Mouse (Mus musculus): ENCODE results near the gene Camk2d.

Gene Camk2d

GRCm38 (mm10) chr3:126612748-126613509 lies 16.8 kb downstream of the Camk2d start:
- no peak for DNase-seq (ENCODE audit: low spot score)

- DNase-seq (ENCODE audit: low spot score): no peak
Measured at GRCm38 (mm10) chr3:126613510-126614128, 17.5 kb downstream of the Camk2d start.

- no peak for DNase-seq (ENCODE audit: low spot score)
Measured at GRCm38 (mm10) chr3:126615306-126615705, 19.2 kb downstream of the Camk2d start.

GRCm38 (mm10) chr3:126620152-126620551 lies 24.1 kb downstream of the Camk2d start:
- DNase-seq (ENCODE audit: low spot score): no peak

- DNase-seq (ENCODE audit: low spot score): no peak
Measured at GRCm38 (mm10) chr3:126622509-126622908, 26.4 kb downstream of the Camk2d start.

GRCm38 (mm10) chr3:126624994-126625763 lies 29.1 kb downstream of the Camk2d start:
- no peak for DNase-seq (ENCODE audit: low spot score)

- no peak for DNase-seq (ENCODE audit: low spot score)
Measured at GRCm38 (mm10) chr3:126625764-126626040, 29.6 kb downstream of the Camk2d start.

GRCm38 (mm10) chr3:126627968-126628367 lies 31.9 kb downstream of the Camk2d start:
- no peak for DNase-seq (ENCODE audit: low spot score)

GRCm38 (mm10) chr3:126628380-126628779 lies 32.3 kb downstream of the Camk2d start:
- no peak for DNase-seq (ENCODE audit: low spot score)

- no peak for DNase-seq (ENCODE audit: low spot score)
Measured at GRCm38 (mm10) chr3:126629040-126629439, 32.9 kb downstream of the Camk2d start.

- no peak for DNase-seq (ENCODE audit: low spot score)
Measured at GRCm38 (mm10) chr3:126630111-126630869, 34.2 kb downstream of the Camk2d start.

- DNase-seq (ENCODE audit: low spot score): no peak
Measured at GRCm38 (mm10) chr3:126631583-126631982, 35.5 kb downstream of the Camk2d start.

- DNase-seq (ENCODE audit: low spot score): no peak
Measured at GRCm38 (mm10) chr3:126632580-126632979, 36.5 kb downstream of the Camk2d start.

- DNase-seq (ENCODE audit: low spot score): no peak
Measured at GRCm38 (mm10) chr3:126634171-126634570, 38.1 kb downstream of the Camk2d start.

GRCm38 (mm10) chr3:126638259-126638658 lies 42.2 kb downstream of the Camk2d start:
- no peak for DNase-seq (ENCODE audit: low spot score)

- no peak for DNase-seq (ENCODE audit: low spot score)
Measured at GRCm38 (mm10) chr3:126639098-126639513, 43.0 kb downstream of the Camk2d start.

- no peak for DNase-seq (ENCODE audit: low spot score)
Measured at GRCm38 (mm10) chr3:126640443-126641251, 44.5 kb downstream of the Camk2d start.

- no peak for DNase-seq (ENCODE audit: low spot score)
Measured at GRCm38 (mm10) chr3:126641451-126641850, 45.3 kb downstream of the Camk2d start.

GRCm38 (mm10) chr3:126643071-126644010 lies 47.2 kb downstream of the Camk2d start:
- DNase-seq (ENCODE audit: low spot score): no peak

- no peak for DNase-seq (ENCODE audit: low spot score)
Measured at GRCm38 (mm10) chr3:126650332-126650731, 54.2 kb downstream of the Camk2d start.
